Mouse (Mus musculus) leukemia stem cell, adult 10-12 weeks (primary cell): ENCODE results near the gene Saal1. TPM values are rescaled to one million over a fixed set of nuclear protein-coding genes. Genes with fewer than 3 reads are reported as not detected.

ENCODE experiments used
- polyA plus RNA-seq: library from polyadenylated mRNA; stranded (reverse); fragments of >175 nt; gene quantifications from 2 replicates; pipeline ENCODE4 v1.2.3, GENCODE M21; 2012; ENCODE audit warnings: low replicate concordance

Gene Saal1
- 1.8 and 1.9 TPM in 2 replicates for polyA plus RNA-seq

DNA sequence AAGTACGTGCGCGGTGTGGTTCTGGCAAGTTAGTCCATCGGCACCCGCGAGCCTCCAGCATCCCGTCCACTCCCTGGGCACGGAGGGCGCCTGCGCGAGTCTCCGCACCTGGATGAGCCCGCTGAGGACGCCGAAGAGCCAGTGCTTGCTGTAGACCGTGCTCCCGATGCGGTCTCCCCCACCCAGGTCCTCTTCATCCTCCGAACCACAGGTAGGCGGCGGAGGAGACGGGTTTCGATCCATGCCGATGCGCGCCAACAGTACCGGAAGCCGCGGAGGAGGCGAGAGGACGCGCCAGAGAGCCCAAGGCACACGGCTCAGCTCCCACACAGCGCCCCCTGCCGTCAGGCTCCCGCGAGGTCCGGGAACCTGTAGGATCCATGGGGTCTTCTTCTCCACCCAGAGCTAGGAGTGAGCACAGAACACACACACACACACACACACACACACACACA is at the start of gene Saal1:
Gene Saal1, minus strand, starts transcription at position 291 of the 455 bp plus-strand sequence.

DNA sequence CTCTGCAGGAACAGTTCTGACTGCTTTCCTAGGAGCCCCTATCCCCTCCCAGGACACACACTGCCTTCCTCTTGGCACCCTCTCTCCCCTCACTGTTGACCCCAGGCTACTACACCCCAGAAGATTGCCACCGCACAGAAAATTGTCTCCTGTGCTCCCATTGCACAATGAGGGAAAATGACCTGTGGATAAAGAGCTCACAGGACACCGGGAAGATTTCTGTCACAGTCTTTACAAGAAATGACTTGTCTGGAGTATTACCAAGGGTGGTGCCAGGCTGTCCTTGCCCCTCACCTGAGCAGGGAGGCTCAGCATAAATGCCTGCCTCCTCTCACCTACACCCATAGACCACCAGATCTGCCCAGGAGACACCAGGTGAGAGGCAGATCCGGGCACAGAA is 41.0 kb upstream of the Saal1 start, which contains the start of gene Saa2:
Gene Saa2, plus strand, starts transcription at position 301 of the 400 bp plus-strand sequence.

DNA sequence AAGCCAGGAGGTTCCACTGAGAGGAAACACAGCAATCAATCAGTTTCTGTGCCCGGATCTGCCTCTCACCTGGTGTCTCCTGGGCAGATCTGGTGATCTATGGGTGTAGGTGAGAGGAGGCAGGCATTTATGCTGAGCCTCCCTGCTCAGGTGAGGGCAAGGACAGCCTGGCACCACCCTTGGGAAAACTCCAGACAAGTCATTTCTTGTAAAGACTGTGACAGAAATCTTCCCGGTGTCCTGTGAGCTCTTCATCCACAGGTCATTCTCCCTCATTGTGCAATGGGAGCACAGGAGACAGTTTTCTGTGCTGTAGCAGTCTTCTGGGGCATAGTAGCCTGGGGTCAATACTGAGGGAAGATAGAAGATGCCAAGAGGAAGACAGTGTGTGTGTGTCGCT is 32.4 kb upstream of the Saal1 start, which contains the start of gene Saa1:
Gene Saa1, minus strand, starts transcription at position 101 of the 400 bp plus-strand sequence.

GRCm38 (mm10) chr7:46732458-46732857 is 22.0 kb upstream of the Saal1 start, which contains the start of gene Saa4:
Gene Saa4 (minus strand): TSS chr7:46732603.

DNA sequence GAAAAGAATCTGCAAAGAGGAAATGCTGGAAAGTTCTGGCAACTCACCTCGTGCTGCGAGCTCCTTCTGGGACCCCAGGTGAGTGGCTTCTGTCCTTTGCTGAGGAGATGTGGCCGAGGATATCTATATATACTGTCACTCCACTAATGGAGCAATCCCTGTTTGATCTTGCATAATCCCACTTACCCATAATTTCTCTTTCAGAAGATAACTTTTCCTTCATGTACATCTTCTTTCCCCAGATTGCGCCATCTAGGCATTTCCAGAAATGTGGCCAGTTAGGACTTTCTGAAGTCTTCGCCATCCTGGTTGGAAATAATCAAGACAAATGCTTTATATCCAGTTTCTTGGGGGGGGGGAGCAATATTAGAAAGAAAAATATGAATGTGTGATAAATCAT is 5.1 kb upstream of the Saal1 start, which contains the start of gene Saa3:
Gene Saa3, minus strand, starts transcription at position 101 of the 400 bp plus-strand sequence.

DNA sequence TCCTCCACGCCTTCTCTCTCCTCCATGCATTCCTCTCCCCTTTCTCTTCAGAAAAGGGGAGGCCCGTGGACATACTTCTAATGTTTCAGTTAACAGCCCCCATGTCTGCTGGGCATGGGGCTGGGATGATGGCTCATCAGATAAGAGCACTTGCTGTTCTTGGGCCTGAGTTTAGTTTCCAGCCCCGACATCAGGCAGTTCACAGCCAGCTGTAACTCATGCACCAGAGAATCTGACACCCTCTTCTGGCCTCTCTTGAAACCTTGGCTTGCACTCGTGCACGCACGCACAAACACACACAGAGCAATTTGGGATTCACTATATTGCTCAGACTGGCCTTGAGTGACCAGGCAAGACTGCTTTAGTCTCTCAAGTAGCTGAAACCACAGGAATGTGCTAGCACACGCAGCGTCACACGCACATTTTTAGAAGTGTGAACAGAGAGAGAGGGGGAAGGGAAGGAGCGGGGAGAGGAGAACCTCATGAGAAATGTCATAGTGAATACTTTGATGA is 38.3 kb downstream of the Saal1 start, which contains the start of gene Tph1:
Gene Tph1, minus strand, starts transcription at position 378 of the 513 bp plus-strand sequence.

GRCm38 (mm10) chr7:46639692-46640031 is 70.8 kb downstream of the Saal1 start, which contains the start of gene Sergef:
Gene Sergef (minus strand): TSS chr7:46639807.

Other genes with a start within 250 kb of the Saal1 start
- gene Sergef, start 70.9 kb downstream of the Saal1 start, polyA plus RNA-seq = 0.42 and 1.4 TPM in 2 replicates
- gene Tph1, start 38.1 kb downstream of the Saal1 start, polyA plus RNA-seq = not detected in 2 replicates
- 0.73 and 3.0 TPM in 2 replicates for gene Saa3, start 5.0 kb upstream of the Saal1 start, polyA plus RNA-seq
- not detected in 2 replicates for gene Saa4, start 21.9 kb upstream of the Saal1 start, polyA plus RNA-seq
- gene Saa1, start 32.3 kb upstream of the Saal1 start, polyA plus RNA-seq = not detected in 2 replicates
- not detected in 2 replicates for gene Saa2, start 41.1 kb upstream of the Saal1 start, polyA plus RNA-seq
- gene Hps5, start 85.4 kb upstream of the Saal1 start, polyA plus RNA-seq = 2.7 and 3.8 TPM in 2 replicates
- 68.6 and 85.3 TPM in 2 replicates for gene Gtf2h1, start 85.4 kb upstream of the Saal1 start, polyA plus RNA-seq
- 247 and 414 TPM in 2 replicates for gene Ldha, start 130.8 kb upstream of the Saal1 start, polyA plus RNA-seq
- gene Ldhc, start 150.5 kb upstream of the Saal1 start, polyA plus RNA-seq = not detected in 2 replicates
- gene Tsg101, start 209.3 kb upstream of the Saal1 start, polyA plus RNA-seq = 24.5 and 36.4 TPM in 2 replicates
- 0.07 and 0.54 TPM in 2 replicates for gene Uevld, start 247.8 kb upstream of the Saal1 start, polyA plus RNA-seq